Mouse (Mus musculus) kidney, embryonic 16.5 days (tissue): ENCODE results near the gene Tipin. TPM values are rescaled to one million over a fixed set of nuclear protein-coding genes. Genes with fewer than 3 reads are reported as not detected.
A peak's percentile ranks its signal among the peaks of the same experiment; 100 is the strongest.
"Not testable (repeated sequence)": the region's sequence is repeated elsewhere in the genome, so short reads cannot be mapped to it uniquely, and the experiment has no call there.

Experiments used
- ATAC-seq: fragments of 200-750 bp; cut with Nextera tagmentation; 2 replicates; pipeline ENCODE4 v1.8.0; 2017; ENCODE audit warnings: moderate TSS enrichment; ENCODE audit not compliant: low FRiP score, low TSS enrichment
- H3K27ac ChIP-seq: fragments of 300-500 bp; sonication (generic); 2 replicates; pipeline ENCODE4 v1.5.1; 2014; ENCODE audit warnings: low read length
- H3K27me3 ChIP-seq: fragments of 300-500 bp; sonication (generic); 2 replicates; pipeline ENCODE4 v1.6.1; 2014; ENCODE audit warnings: low read length, control low read depth, mixed read lengths; ENCODE audit not compliant: insufficient read depth
- H3K36me3 ChIP-seq: fragments of 300-500 bp; sonication (generic); 2 replicates; pipeline ENCODE4 v1.6.1; 2014; ENCODE audit warnings: low read length, control low read depth, mixed read lengths; ENCODE audit not compliant: insufficient read depth
- H3K4me1 ChIP-seq: fragments of 300-500 bp; sonication (generic); 2 replicates; pipeline ENCODE4 v1.6.1; 2014; ENCODE audit warnings: low read length, control low read depth, mixed read lengths; ENCODE audit not compliant: insufficient read depth
- H3K4me2 ChIP-seq: fragments of 300-500 bp; sonication (generic); replicated peaks from 2 replicates; pipeline ENCODE4 v1.6.1; 2014; ENCODE audit warnings: low read depth, low read length
- H3K4me3 ChIP-seq: fragments of 300-500 bp; sonication (generic); 2 replicates; pipeline ENCODE4 v1.5.1; 2014; ENCODE audit warnings: mild to moderate bottlenecking, low read length
- H3K9ac ChIP-seq: fragments of 300-500 bp; sonication (generic); replicated peaks from 2 replicates; pipeline ENCODE4 v1.6.1; 2014; ENCODE audit warnings: low read length
- H3K9me3 ChIP-seq: fragments of 300-500 bp; sonication (generic); 2 replicates; pipeline ENCODE4 v1.6.1; 2016; ENCODE audit warnings: low read length, control low read depth
- WGBS: fragments of 180-500 bp; shearing (Covaris S2); extraction: QIAGEN DNeasy Blood & Tissue Kit; methylation state at CpG from one replicate; pipeline ENCODE4 v1.1.7; 2014; 5-methylcytosine and 5-hydroxymethylcytosine counted together
- polyA plus RNA-seq: library from polyadenylated mRNA; unstranded; fragments of >200 nt; fragmentation: Nextera tagmentation; extraction: Ambion mirVana; gene quantifications from 2 replicates; pipeline ENCODE4 v1.2.1, GENCODE M21; 2015

Tipin gene
- polyA plus RNA-seq, 1 experiment from 2014 or later, result 201 TPM

DNA sequence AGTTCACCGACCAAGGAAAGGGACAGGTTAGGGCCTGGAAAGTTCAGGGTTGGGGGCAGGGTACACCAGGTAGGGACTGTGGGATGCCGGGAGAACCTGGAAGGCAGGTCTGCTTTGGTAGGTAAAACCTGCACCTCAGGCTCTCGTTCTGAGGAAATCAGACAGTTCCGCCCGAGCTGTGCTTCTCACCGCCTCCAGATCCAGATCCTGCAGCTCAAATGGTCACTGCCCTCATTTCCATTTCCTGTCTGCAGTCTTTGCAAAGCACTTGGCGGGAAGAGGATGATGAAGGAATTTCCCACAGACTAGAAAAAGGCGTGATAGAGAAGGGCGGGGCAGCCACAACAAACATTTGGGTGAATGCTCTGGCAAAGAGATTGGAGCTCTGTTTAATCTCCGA, 13.2 kb upstream of the Tipin start:
- Histone ChIP-seq H3K4me3 (no peak overlapping the region), H3K4me1 (no peaks in the 10 kb centered on the region), H3K9me3 (no peaks in the 10 kb centered on the region), H3K36me3 (no peaks in the 10 kb centered on the region), H3K27me3 (no peaks in the 10 kb centered on the region), H3K4me2 (no peak overlapping the region), H3K9ac (no peak overlapping the region), H3K27ac (no peak overlapping the region)
- WGBS, result 79% methylated on average over 10 of the region's 10 CpGs
- no peak for ATAC-seq

DNA sequence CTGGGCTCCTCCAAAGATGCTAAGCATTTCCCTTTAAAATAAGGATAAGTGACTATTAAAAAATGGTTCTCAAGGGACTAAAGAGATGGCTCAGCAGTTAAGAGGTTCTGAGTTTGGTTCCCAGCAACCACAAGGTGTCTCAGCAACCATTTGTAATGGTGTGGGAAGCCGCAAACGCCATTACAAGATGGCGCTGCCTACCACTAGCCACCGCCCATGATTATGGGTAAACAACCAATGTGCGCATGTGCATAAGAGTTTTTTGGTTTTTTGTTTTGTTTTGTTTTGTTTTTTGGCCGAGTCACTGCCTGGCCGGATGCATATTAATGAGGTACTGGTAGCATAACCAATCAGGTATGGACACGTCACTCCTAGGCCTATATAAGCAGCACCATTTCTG, 12.5 kb upstream of the Tipin start:
- not testable (repeated sequence) for H3K27me3 ChIP-seq, ATAC-seq, H3K4me1 ChIP-seq, H3K9ac ChIP-seq, H3K27ac ChIP-seq, H3K4me2 ChIP-seq, H3K4me3 ChIP-seq, H3K9me3 ChIP-seq, H3K36me3 ChIP-seq
- 95% methylated on average over 8 of the region's 8 CpGs for WGBS

DNA sequence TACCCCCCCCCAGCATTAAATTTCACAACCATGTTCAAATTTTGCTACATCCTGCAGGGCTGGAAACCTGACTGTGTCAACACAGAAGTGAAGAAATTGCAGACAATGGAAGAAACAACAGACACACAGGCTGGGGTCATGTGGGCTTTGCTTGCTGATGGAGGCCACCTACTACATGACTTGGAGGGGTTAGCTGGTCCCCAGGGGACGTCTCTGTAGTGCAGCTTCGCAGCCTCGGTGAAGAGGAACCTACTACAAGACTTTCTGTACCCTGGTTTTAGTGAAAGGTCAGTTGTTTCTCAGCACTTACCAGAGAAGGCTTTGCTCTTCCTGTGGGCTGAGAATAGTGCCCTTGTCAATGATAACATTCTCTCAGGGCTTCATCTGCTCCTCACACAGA, 10.1 kb upstream of the Tipin start:
- H3K4me2 ChIP-seq, result no peak overlapping the region
- 74% methylated on average over 3 of the region's 3 CpGs for WGBS

DNA sequence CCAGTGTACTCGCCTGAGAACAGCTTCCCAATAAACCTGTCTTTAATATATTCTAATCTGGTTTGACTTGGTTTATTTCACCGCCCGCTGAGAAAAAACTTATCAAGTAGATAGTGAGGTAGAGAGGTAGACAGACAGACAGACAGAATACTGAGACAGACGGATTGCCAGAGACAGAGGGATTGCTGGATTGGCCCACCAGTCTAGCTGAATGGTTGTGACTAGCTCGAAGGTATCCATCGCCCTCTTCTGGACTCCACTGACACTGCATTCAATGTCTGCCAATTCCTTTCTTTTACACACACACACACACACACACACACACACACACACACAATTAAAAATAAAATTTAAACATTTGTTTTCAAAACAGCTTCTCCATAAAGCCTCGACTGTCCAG, 8.8 kb upstream of the Tipin start:
- no peak overlapping the region for H3K4me3 ChIP-seq
- H3K4me1 ChIP-seq, result no peaks in the 10 kb centered on the region
- H3K9me3 ChIP-seq, result no peaks in the 10 kb centered on the region
- no peaks in the 10 kb centered on the region for H3K27me3 ChIP-seq
- no peak overlapping the region for H3K27ac ChIP-seq
- no peak overlapping the region for H3K9ac ChIP-seq
- WGBS, result 43% methylated on average over 7 of the region's 7 CpGs
- H3K36me3 ChIP-seq, result no peaks in the 10 kb centered on the region
- no peak for ATAC-seq
- no peak overlapping the region for H3K4me2 ChIP-seq

More for the DNA sequence above, 10.1 kb upstream of the Tipin start:
- no peak for ATAC-seq
- H3K4me3 ChIP-seq, result no peak overlapping the region
- H3K4me1 ChIP-seq, result no peaks in the 10 kb centered on the region
- no peaks in the 10 kb centered on the region for H3K9me3 ChIP-seq
- H3K27ac ChIP-seq, result no peak overlapping the region
- no peak overlapping the region for H3K9ac ChIP-seq
- no peaks in the 10 kb centered on the region for H3K27me3 ChIP-seq
- H3K36me3 ChIP-seq, result no peaks in the 10 kb centered on the region

DNA sequence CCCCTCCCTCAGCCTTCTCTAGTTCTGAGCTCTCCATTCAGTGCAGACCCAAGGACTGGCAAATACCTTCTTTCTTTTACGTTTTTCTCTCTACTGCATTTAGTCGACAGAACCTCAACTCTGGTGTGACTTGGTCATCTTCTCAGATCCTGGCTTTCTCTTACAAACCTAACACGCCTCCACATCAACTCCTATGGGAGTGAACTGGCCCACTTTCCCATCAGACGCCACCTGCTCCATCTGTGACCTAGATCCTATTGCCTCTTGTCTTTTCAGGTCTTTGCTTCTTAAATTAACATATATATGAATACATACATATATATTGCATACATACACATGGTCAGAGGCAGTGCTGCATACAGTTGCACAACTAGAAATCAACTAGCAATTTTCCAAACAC, 7.6 kb upstream of the Tipin start:
- H3K27me3 ChIP-seq, result no peaks in the 10 kb centered on the region
- no peak overlapping the region for H3K4me2 ChIP-seq
- H3K9me3 ChIP-seq, result no peaks in the 10 kb centered on the region
- no peak overlapping the region for H3K27ac ChIP-seq
- no peak overlapping the region for H3K4me3 ChIP-seq
- ATAC-seq, result no peak
- H3K4me1 ChIP-seq, result no peaks in the 10 kb centered on the region
- no peaks in the 10 kb centered on the region for H3K36me3 ChIP-seq
- WGBS, result 70% methylated on average over 4 of the region's 4 CpGs
- no peak overlapping the region for H3K9ac ChIP-seq

DNA sequence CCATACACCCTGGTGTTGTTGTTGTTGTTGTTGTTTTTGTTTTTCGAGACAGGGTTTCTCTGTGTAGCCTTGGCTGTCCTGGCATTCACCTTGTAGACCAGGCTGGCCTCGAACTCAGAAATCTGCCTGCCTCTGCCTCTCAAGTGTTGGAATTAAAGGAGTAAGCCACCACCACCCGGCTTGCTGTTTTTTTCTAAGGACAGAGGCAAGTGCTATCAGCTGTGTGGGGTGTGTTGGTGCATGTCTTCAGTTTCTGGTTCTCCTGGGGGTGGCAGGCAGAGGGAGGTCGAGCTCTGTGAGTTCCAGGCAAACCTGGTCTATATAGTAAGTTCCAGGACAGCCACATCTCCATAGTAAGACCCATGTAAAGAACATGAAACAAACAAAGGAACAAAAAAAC, 7.1 kb upstream of the Tipin start:
- no peak overlapping the region for H3K4me2 ChIP-seq
- 75% methylated on average over 4 of the region's 4 CpGs for WGBS
- H3K4me1 ChIP-seq, result no peaks in the 10 kb centered on the region
- no peaks in the 10 kb centered on the region for H3K36me3 ChIP-seq
- no peaks in the 10 kb centered on the region for H3K27me3 ChIP-seq
- ATAC-seq, result no peak
- no peaks in the 10 kb centered on the region for H3K9me3 ChIP-seq
- no peak overlapping the region for H3K9ac ChIP-seq
- H3K4me3 ChIP-seq, result no peak overlapping the region
- no peak overlapping the region for H3K27ac ChIP-seq

DNA sequence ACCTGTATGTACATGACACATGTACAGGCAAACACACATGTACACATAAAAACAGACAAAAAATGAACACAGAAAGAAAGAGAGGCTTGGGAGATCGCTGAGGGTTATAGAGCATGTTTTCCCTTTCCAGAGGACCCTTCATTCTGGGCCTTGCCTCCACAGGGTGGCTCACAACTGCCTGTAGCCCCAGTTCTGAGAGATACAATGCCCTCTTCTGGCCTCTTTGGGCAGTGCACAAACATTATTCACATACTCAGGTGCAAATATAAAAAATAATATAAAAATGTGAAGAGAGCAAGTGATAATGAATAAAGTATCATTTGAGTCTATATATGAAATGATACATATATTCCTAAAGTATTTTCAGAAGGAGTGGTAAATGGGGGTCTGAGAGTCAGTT, 6.5 kb upstream of the Tipin start:
- 61% methylated on average over 1 of the region's 1 CpGs for WGBS
- Histone ChIP-seq H3K9ac (no peak overlapping the region), H3K36me3 (no peaks in the 10 kb centered on the region), H3K4me1 (no peaks in the 10 kb centered on the region), H3K27ac (no peak overlapping the region), H3K4me2 (no peak overlapping the region), H3K4me3 (no peak overlapping the region), H3K27me3 (no peaks in the 10 kb centered on the region), H3K9me3 (no peaks in the 10 kb centered on the region)
- no peak for ATAC-seq

DNA sequence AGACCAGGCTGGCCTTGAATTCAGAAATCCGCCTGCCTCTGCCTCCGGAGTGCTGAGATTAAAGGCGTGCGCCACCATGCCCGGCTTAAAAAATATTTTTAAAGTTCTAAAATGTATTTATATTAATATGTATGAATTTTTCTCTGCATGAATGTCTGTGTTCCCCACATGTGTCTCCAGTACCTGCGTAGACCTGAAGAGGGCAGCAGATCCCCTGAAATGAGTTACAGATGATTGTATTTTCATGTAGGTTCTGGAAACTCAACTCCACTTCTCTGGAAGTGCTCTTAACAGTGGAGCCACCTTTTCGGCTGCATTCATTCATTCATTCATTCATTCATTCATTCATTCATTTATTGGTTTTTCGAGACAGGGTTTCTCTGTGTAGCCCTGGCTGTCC, 3.7 kb upstream of the Tipin start:
- Histone ChIP-seq H3K9me3 (no peaks in the 10 kb centered on the region), H3K4me3 (no peak overlapping the region), H3K27me3 (no peaks in the 10 kb centered on the region), H3K4me1 (peaks cover 8% of the 10 kb centered on the region), H3K27ac (no peak overlapping the region), H3K4me2 (no peak overlapping the region), H3K36me3 (no peaks in the 10 kb centered on the region), H3K9ac (no peak overlapping the region)
- WGBS, result 63% methylated on average over 8 of the region's 8 CpGs
- no peak for ATAC-seq

DNA sequence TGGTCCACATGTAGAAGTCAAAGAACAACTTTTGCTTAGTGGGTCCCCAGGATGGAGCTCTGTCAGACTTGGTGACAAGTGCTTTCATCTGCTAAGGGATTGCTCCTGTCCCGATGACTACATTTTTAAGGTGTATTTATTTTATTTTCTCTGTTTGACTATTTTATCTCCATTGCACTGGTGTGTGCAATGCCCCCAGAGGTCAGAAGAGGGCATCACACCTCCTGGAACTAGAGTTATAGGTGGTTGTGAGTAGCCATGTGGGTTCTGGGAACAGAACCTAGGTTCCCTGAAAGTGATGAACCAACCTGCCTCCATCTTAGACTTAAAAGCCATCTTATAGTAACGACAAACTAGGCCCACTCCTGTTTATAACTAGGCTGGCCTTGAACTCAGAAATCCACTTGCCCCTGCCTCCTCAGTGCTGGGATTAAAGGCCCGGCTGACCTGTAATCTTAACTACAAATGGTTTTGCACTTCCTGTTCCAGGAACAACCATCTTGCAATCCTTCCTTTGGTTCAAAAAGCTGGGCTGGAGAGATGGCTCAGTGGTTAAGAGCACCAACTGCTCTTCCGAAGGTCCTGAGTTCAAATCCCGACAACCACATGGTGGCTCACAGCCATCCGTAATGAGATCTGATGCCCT, 2.6 kb upstream of the Tipin start:
- H3K36me3 ChIP-seq, result no peaks in the 10 kb centered on the region
- ATAC-seq, result no peak

DNA sequence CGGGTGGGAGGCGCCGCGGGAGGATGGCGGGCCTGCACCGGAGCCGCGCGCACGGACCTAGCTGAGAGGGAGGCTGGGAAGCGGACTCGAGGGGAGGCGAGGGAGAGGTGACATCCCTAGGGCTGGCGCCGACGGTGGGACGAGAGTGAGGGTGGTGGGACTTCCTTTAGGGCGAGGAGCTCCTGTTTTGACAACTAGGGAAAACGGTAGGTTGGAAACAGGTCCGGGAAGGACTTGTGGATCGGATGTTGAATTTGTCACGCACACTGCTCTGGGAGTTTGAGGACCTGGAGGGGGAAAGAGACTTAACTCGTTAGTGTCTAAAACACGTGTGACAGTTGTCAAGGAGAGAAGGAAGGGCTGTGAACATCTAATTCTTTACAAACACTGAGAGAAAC, 399 bp downstream of the Tipin start:
- ATAC-seq, result peak; percentile 92
- H3K36me3 ChIP-seq, result no peaks in the 10 kb centered on the region
- WGBS, result under 1% methylated on average over 24 of the region's 24 CpGs

More for the DNA sequence above, 2.6 kb upstream of the Tipin start:
- no peak overlapping the region for H3K27ac ChIP-seq
- peaks cover 9% of the 10 kb centered on the region for H3K4me1 ChIP-seq
- no peaks in the 10 kb centered on the region for H3K27me3 ChIP-seq
- WGBS, result 95% methylated on average over 6 of the region's 6 CpGs
- no peak overlapping the region for H3K4me3 ChIP-seq
- H3K9ac ChIP-seq, result no peak overlapping the region
- no peaks in the 10 kb centered on the region for H3K9me3 ChIP-seq
- H3K4me2 ChIP-seq, result no peak overlapping the region

More for the DNA sequence above, 399 bp downstream of the Tipin start:
- peak overlapping the region; percentile 79 for H3K4me2 ChIP-seq
- H3K27ac ChIP-seq, result peak overlapping the region; percentile 95
- no peaks in the 10 kb centered on the region for H3K9me3 ChIP-seq
- H3K9ac ChIP-seq, result peak overlapping the region; percentile 98
- H3K4me1 ChIP-seq, result peaks cover 9% of the 10 kb centered on the region
- peak overlapping the region; percentile 88 for H3K4me3 ChIP-seq
- H3K27me3 ChIP-seq, result no peaks in the 10 kb centered on the region
